Mouse (Mus musculus): Measurements from ENCODE around the gene Pik3r5.

GRCm38 (mm10) chr11:68447242-68447641 lies 15.3 kb downstream of the Pik3r5 start:
- TF ChIP-seq CTCF (IDR thresholded peaks at IDR 0.05; ENCODE audit: extremely low read depth, insufficient read depth, insufficient read length, insufficient replicate concordance) = no peak
- no peak for TF ChIP-seq POLR2A (IDR thresholded peaks at IDR 0.05; ENCODE audit: low read depth, low read length)
